Mouse (Mus musculus): Measurements from ENCODE around the gene Saa2.

The Saa2 gene

DNA sequence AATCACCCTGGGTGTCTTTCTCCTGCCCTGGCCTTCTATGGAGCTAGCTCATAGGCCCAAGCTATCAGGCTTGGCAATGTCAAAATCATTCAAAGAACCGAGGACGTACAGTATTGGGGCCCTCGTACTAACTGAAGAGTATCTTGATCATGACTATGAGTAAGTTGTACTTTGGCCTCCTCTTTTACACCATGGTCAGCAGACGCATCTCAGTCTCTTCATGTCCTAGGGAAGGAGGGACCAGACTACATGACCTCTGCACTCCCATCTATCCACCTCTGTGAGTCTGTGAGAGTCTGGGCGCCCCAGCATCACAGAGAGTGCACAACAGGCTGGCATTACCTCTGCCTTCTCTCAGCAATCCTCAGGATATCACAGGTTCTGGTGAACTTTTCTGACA lies 11.0 kb downstream of the Saa2 start:
- DNase-seq (ENCODE audit: low spot score) = no peak

DNA sequence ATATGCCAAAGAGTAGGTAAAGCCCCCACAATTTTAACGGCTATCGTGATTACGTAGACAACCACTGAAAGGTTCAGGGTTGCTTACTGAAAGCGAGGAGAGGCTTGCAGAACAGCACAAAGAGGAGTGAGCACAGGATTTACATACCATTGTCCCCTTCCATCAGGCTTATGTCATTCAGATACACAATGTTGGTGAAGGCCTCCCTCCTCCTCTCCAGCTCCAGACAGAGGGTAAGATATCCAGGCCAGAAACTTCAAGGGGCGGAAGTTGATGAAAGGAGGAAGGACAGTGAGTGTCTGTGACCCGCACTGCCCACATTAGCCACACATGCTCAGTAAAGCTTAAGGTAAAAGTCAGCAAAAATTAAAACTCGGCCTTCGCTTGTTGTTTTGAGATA lies 13.1 kb downstream of the Saa2 start:
- DNase-seq (ENCODE audit: low spot score) = no peak

DNA sequence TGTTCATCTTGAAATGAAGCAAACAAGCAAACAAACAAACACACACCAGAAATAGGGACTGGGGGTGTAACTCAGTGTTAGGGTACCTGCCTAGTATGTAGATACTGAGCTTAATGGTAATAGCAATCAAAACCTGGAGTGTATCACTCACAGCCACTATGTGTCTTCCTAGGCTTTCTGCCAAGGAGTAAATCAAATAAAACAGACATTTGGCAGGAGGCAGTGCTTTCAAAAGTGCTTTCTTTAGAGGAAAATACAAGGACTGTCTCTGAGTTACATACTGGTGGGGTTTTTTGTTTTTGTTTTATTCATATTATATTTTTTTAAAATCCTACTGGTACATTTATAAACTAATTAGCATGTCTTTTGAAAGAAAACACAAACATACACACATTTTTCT lies 15.8 kb downstream of the Saa2 start:
- DNase-seq (ENCODE audit: low spot score) = no peak

DNA sequence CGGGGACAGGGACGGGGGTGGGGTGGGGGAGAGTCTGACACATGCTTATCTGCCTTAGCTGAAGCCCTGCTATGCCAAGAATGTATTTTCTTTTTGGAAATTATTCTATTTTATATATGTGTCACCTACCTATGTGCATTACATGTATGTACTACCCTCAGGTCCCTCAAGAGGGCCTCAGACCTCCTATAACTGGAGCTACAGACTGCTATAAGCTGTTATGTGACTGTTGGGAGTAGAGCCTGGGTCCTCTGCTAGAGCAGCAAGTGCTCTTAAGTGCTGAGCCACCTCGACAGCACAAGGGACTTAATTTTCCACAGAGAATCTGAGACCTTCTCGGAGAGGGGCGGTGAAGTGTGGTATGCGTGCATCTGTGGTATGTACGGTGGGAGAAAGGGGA lies 16.9 kb downstream of the Saa2 start:
- no peak for DNase-seq (ENCODE audit: low spot score)

DNA sequence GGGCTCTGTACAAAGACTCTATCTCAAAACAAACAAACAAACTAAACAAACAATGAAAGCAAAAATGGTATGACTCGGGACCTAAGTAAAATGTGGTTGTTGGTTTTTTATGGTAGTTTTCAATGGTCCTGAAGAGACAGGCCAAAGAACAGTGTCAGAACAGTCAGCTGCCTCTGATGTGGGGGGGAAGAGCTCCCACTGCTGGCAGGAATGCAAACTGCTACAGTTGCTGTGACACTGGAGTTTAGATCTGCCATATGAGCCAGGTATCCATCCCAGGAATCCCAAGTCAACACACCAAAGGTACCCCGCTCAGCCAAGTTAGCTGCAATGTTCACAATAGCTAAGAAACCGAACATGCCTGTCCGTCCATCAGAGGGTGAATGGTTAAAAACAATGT lies 19.1 kb downstream of the Saa2 start:
- DNase-seq (ENCODE audit: low spot score) = peak; percentile 11

DNA sequence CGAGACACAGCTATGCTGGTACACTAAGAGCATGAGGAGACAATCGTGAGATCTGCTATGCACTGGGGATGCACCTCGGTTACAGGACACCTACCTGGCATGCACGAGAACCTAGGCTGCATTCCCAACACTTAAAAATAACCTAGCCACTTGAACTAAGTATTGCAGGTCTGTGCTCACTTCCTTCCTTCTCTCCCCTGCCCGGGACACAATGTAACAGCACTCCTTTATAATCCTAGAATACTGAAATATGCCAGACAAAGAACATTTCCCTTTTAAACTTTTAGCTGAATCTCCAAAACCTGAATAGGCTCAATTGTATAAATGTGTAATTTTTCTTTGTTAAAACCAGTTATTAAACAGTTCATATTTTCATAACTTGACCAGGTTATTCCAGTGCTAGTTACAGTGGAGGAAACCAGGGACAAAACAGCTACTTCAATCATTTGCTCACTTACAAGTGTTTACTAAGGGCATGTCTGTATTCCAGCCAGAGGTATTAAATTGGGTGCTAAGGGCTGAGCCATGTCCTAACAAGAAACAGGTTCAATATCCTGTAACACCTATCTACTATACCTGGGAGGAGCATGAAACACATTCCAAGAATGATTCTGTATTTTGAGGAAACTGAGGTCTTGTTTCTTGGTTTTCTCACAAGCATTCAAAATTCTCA lies 37.7 kb downstream of the Saa2 start:
- no peak for DNase-seq (ENCODE audit: low spot score)

DNA sequence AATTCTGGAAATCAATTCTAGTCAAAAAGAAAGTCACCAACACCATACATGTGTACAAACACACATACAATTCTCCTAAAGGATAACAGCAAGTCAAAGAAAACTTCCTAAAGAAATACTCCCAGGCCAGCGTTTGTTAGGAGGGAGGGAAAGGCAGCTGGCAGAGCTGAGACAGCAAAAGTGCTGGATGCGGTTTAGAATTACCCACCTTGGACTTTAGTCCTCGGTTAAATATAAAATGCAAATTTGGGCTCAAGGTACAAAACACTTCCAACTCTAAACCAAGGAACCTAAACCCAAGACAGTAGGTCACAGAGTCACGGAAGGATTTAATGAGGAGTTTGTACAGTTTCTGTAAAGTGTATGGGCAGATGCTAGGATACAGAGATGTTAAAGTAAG lies 42.3 kb downstream of the Saa2 start:
- DNase-seq (ENCODE audit: low spot score) = no peak

DNA sequence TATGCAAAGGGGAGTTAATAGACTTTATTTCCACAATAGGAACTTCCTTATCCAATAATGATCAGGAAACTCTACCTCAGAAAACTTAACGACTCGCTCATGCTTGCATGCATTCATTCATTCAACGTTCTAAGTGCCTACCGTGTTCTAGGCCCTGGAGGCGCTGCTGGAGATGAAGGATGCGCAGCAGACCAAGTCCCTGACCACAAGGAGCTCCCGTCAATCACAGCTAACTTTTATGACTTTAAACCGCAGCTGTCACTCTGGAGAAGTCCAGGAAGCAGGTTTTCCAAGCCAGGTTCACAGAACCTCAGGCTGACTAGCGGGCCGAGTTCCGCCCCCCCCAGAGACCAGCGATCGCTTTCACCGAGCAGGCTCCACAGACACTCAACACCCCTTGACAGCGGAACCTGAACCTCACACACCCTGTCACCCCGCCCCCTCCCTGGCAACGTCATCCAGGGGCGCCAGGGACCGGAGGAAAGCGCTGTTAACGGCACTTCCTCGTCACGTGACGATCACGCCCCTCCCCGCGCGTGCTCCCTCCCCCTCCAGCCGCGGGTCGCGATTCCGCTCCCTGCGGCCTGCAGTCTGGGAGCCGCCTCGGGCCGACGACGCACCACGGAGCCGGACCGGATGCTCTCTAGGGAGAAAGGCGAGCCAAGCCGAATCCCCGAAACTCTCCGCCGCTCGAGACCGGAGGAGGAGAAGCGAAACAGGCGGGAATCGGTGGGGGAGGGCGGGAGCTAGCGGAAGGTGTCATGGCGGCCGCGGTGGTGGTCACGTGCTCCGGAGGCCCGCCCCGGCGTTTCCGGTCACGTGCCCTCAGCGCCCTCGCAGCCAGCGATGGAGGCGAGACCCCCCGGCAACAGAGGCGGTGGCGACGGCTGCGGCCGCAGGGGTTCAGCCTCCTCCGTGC lies 44.0 kb downstream of the Saa2 start, which contains the start of the genes Hps5 and Gtf2h1:
Gene Hps5 (minus strand): TSS at position 778 of the 919 bp plus-strand sequence.
Gene Gtf2h1 (plus strand): TSS at position 817 of the 919 bp plus-strand sequence.
- DNase-seq (ENCODE audit: low spot score) = peak; percentile 98

DNA sequence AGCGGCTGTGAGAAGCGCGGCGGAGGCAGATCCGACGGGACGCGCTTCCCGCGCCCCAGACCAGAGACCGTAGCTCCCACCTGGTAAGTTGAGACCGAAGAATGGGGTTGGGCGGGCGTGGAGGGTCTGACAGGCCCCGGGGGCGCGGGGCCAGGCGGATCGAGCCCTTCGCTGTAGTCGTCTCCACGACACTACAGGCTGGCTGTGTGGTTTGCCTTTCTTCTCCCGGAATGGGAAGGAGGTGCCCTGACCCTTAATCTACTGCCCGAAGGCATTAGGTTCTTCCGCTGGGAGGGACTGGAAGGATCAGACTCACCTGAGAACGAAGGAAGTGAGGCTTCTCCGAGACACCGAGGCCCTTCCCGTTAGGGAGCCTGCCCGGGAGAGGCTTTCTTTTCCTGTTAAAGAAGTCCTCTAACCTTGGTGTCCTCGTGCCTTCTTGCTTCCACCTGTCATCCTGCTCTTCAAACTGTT lies 44.7 kb downstream of the Saa2 start:
- peak; percentile 29 for DNase-seq (ENCODE audit: low spot score)

DNA sequence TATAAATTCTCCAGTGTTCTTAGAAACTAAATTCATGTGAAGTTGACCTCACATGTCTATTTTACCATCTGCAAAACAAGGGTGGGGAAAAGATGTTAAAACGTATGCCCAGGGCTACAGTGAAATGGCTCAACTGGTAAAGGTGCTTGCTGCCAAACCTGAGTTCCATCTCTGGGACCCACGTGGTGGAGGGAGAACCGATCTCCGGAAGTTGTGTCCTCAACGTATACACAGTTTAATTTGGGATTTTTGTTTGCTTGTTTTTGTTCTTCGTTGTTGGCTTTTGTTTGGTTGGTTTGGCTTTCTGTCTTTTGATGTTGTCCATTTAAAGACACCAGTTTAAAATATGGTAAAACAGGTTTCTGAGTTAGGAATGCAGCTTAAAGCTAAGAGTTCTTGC lies 45.2 kb downstream of the Saa2 start:
- no peak for DNase-seq (ENCODE audit: low spot score)
